Mouse (Mus musculus): ENCODE data around the gene Atg13.
"Not testable (repeated sequence)": the region's sequence is repeated elsewhere in the genome, so short reads cannot be mapped to it uniquely, and the experiment has no call there.

The Atg13 gene

GRCm38 (mm10) chr2:91710272-91711234 lies at the start of gene Atg13, which contains the start of gene Harbi1:
Atg13 (minus strand) TSS chr2:91710576.
Harbi1 (plus strand) TSS chr2:91710852.
- peak; percentile 96 for DNase-seq (ENCODE audit: low read depth, low spot score)

GRCm38 (mm10) chr2:91749811-91750261 lies 39.5 kb upstream of the Atg13 start:
- DNase-seq (ENCODE audit: low read depth, low spot score), result no peak

- no peak for DNase-seq (ENCODE audit: low read depth, low spot score)
Measured at GRCm38 (mm10) chr2:91744686-91745085, 34.3 kb upstream of the Atg13 start.

GRCm38 (mm10) chr2:91739586-91739985 lies 29.2 kb upstream of the Atg13 start:
- no peak for DNase-seq (ENCODE audit: low read depth, low spot score)

- no peak for DNase-seq (ENCODE audit: low read depth, low spot score)
Measured at GRCm38 (mm10) chr2:91735221-91735620, 24.8 kb upstream of the Atg13 start.

GRCm38 (mm10) chr2:91729971-91730821 lies 19.8 kb upstream of the Atg13 start, which contains the start of gene Ambra1:
Ambra1 (plus strand) TSS chr2:91730134.
- DNase-seq (ENCODE audit: low read depth, low spot score), result peak; percentile 92

GRCm38 (mm10) chr2:91729571-91729970 lies 19.2 kb upstream of the Atg13 start:
- no peak for DNase-seq (ENCODE audit: low read depth, low spot score)

- no peak for DNase-seq (ENCODE audit: low read depth, low spot score)
Measured at GRCm38 (mm10) chr2:91727011-91727410, 16.6 kb upstream of the Atg13 start.

- DNase-seq (ENCODE audit: low read depth, low spot score), result not testable (repeated sequence)
Measured at GRCm38 (mm10) chr2:91725476-91725875, 15.1 kb upstream of the Atg13 start.

- no peak for DNase-seq (ENCODE audit: low read depth, low spot score)
Measured at GRCm38 (mm10) chr2:91724716-91725115, 14.3 kb upstream of the Atg13 start.

- no peak for DNase-seq (ENCODE audit: low read depth, low spot score)
Measured at GRCm38 (mm10) chr2:91723951-91724350, 13.6 kb upstream of the Atg13 start.

GRCm38 (mm10) chr2:91723382-91723781 lies 13.0 kb upstream of the Atg13 start:
- DNase-seq (ENCODE audit: low read depth, low spot score), result no peak

- no peak for DNase-seq (ENCODE audit: low read depth, low spot score)
Measured at GRCm38 (mm10) chr2:91718276-91718675, 7.9 kb upstream of the Atg13 start.

GRCm38 (mm10) chr2:91714921-91715320 lies 4.5 kb upstream of the Atg13 start:
- DNase-seq (ENCODE audit: low read depth, low spot score), result no peak

GRCm38 (mm10) chr2:91711256-91711925 lies 1.0 kb upstream of the Atg13 start:
- DNase-seq (ENCODE audit: low read depth, low spot score), result no peak

GRCm38 (mm10) chr2:91708361-91708760 lies 2.0 kb downstream of the Atg13 start:
- no peak for DNase-seq (ENCODE audit: low read depth, low spot score)

GRCm38 (mm10) chr2:91706456-91706855 lies 3.9 kb downstream of the Atg13 start:
- DNase-seq (ENCODE audit: low read depth, low spot score), result no peak

GRCm38 (mm10) chr2:91705736-91706135 lies 4.6 kb downstream of the Atg13 start:
- peak; percentile 21 for DNase-seq (ENCODE audit: low read depth, low spot score)

GRCm38 (mm10) chr2:91701366-91701765 lies 9.0 kb downstream of the Atg13 start:
- DNase-seq (ENCODE audit: low read depth, low spot score), result no peak

GRCm38 (mm10) chr2:91699225-91699624 lies 11.2 kb downstream of the Atg13 start:
- no peak for DNase-seq (ENCODE audit: low read depth, low spot score)

- no peak for DNase-seq (ENCODE audit: low read depth, low spot score)
Measured at GRCm38 (mm10) chr2:91696225-91696590, 14.2 kb downstream of the Atg13 start.

Measured in CD4-positive helper T cell, adult 2 months (primary cell).